Mouse (Mus musculus): ENCODE data around the gene Fetub.
"Not testable (repeated sequence)": the region's sequence is repeated elsewhere in the genome, so short reads cannot be mapped to it uniquely, and the experiment has no call there.

Fetub gene

GRCm38 (mm10) chr16:22911986-22912385 is 6.1 kb upstream of the Fetub start:
- DNase-seq: peak; percentile 12

GRCm38 (mm10) chr16:22912886-22913285 is 5.2 kb upstream of the Fetub start:
- no peak for DNase-seq

GRCm38 (mm10) chr16:22914276-22914675 is 3.9 kb upstream of the Fetub start:
- no peak for DNase-seq

- DNase-seq: peak; percentile 8
These were observed 654 bp downstream of the Fetub start for GRCm38 (mm10) chr16:22918664-22919312.

GRCm38 (mm10) chr16:22919971-22920854 is 2.1 kb downstream of the Fetub start:
- peak; percentile 75 for DNase-seq

GRCm38 (mm10) chr16:22921761-22922160 is 3.6 kb downstream of the Fetub start:
- no peak for DNase-seq

GRCm38 (mm10) chr16:22922433-22922832 is 4.3 kb downstream of the Fetub start:
- no peak for DNase-seq

GRCm38 (mm10) chr16:22929575-22929974 is 11.4 kb downstream of the Fetub start:
- DNase-seq: no peak

GRCm38 (mm10) chr16:22931431-22932200 is 13.5 kb downstream of the Fetub start:
- no peak for DNase-seq

GRCm38 (mm10) chr16:22937631-22938030 is 19.5 kb downstream of the Fetub start:
- DNase-seq: no peak

- no peak for DNase-seq
These were observed 20.4 kb downstream of the Fetub start for GRCm38 (mm10) chr16:22938541-22938940.

GRCm38 (mm10) chr16:22939120-22939695 is 21.1 kb downstream of the Fetub start:
- DNase-seq: no peak

- not testable (repeated sequence) for DNase-seq
These were observed 23.8 kb downstream of the Fetub start for GRCm38 (mm10) chr16:22941825-22942476.

GRCm38 (mm10) chr16:22947371-22947770 is 29.2 kb downstream of the Fetub start:
- DNase-seq: no peak

- no peak for DNase-seq
These were observed 32.8 kb downstream of the Fetub start, which contains the start of gene Hrg for GRCm38 (mm10) chr16:22950840-22951395. Hrg (plus strand) TSS chr16:22951072.

GRCm38 (mm10) chr16:22953069-22953468 is 34.9 kb downstream of the Fetub start:
- peak; percentile 3 for DNase-seq

GRCm38 (mm10) chr16:22955397-22956084 is 37.4 kb downstream of the Fetub start:
- DNase-seq: no peak

- no peak for DNase-seq
These were observed 37.9 kb downstream of the Fetub start for GRCm38 (mm10) chr16:22956085-22956439.

- DNase-seq: no peak
These were observed 42.9 kb downstream of the Fetub start for GRCm38 (mm10) chr16:22961073-22961472.

- DNase-seq: no peak
These were observed 44.1 kb downstream of the Fetub start for GRCm38 (mm10) chr16:22962256-22962655.

GRCm38 (mm10) chr16:22963293-22963692 is 45.2 kb downstream of the Fetub start:
- DNase-seq: no peak

Data from lung, postnatal 36 days (tissue).